Mouse (Mus musculus) heart, postnatal 25 days (tissue): ENCODE data around the gene Mmp3. TPM values are rescaled to one million over a fixed set of nuclear protein-coding genes. Genes with fewer than 3 reads are reported as not detected.
"Not testable (repeated sequence)": the region's sequence is repeated elsewhere in the genome, so short reads cannot be mapped to it uniquely, and the experiment has no call there.

Experiments used
- DNase-seq: peaks from one replicate; pipeline ENCODE4 v3.0.0; 2022; ENCODE audit warnings: low spot score
- intact Hi-C: fragments of 180-260 bp; cut with DNase I; formaldehyde crosslinking; loops from one replicate; pipeline ENCODE4 v1.15.1; 2025
- total RNA-seq, 2 experiments: library from RNA; stranded (reverse); gene quantifications; 2 replicates each; pipeline ENCODE4 v1.2.3; 2021

Gene Mmp3
- total RNA-seq = under 1 TPM; 0.31 to 0.64 TPM

DNA sequence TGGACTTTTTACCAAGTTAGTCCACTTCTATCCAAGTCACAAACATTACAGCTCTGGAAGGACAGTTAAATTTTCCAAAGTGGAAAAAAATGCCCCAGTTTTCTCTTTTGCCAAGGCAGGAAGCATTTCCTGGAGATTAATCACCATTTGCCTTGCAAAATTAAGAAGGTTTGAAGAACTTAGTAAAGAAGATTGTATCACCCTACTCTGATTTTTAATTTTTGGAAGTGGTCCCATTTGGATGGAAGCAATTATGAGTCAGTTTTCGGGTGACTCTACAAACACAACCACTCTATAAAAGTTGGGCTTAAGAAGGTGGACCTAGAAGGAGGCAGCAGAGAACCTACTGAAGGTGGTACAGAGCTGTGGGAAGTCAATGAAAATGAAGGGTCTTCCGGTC, at the start of gene Mmp3:
Gene Mmp3, plus strand, starts transcription at position 301 of the 400 bp plus-strand sequence.
- intact Hi-C loops = no loop called here
- no peak for DNase-seq

DNA sequence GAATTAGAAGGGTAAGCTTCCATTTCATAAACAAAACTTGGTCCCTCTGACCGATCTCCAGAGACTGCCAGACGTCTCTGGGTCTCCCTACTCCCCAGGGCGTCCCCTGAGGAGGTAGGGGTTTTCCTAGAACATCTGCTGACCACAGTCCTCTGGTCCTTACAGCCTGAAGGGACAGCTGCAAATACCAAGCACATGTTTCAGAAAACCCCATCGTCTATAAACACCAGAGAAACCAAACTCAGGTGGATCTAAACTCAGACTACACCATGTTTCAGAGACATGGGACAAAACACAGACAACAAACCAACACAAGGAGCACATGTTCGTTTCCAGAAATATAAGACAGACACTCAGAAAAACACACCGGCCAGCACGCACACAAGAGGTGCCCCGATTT, 49.1 kb upstream of the Mmp3 start:
- intact Hi-C loops, DNase-seq: not testable (repeated sequence)

GRCm38 (mm10) chr9:7453302-7453701, 7.7 kb downstream of the Mmp3 start:
- DNase-seq = no peak
- intact Hi-C loops = no loop called here

DNA sequence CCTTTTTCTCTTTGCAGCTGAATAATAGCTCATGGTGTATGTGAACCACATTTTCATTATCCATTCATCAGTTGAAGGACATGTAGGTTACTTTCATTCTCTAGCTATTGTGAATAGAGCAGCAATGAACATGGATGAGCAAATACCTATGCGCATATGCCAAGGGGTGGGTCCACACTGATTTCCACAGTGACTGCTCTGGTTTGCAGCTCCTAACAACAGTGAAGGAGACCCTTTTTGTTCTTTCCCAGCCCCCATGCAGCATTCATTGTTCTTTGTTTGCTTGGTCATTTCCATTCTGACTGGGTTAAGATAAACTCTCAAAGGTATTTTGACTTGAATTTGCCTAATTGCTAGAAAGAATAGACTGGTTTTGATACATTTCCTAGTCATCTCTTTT, 24.6 kb downstream of the Mmp3 start:
- no peak for DNase-seq
- intact Hi-C loops = no loop called here

GRCm38 (mm10) chr9:7483684-7484394, 38.2 kb downstream of the Mmp3 start:
- intact Hi-C loops = no loop called here
- no peak for DNase-seq

GRCm38 (mm10) chr9:7501138-7501537, 55.5 kb downstream of the Mmp3 start:
- DNase-seq = no peak
- intact Hi-C loops = no loop called here

DNA sequence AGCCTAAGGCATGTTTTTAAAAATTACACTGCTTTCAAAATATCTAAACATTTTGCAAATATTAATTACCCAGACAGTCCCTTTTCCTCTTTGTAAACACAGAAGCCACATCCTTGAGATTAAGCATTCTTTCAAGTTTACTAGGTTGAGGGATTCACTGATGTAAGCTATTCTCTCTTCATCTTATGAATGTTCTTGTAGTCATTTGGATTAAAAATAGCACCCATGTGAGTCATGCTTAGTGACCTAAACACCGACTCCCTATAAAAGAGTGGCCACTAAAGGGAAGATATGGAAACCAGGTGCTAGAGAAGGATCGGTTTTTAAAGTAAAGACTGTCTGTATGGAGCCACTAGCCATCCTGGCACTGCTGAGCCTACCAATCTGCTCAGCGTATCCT, 56.4 kb downstream of the Mmp3 start, which contains the start of gene Mmp10:
Gene Mmp10, plus strand, starts transcription at position 302 of the 400 bp plus-strand sequence.
- intact Hi-C loops = no loop called here
- no peak for DNase-seq

Other genes with a start within 250 kb of the Mmp3 start
- under 1 TPM; 0.26 to 0.50 TPM for gene Mmp13, start 173.3 kb upstream of the Mmp3 start, total RNA-seq
- under 1 TPM; 0.62 to 0.70 TPM for gene Mmp12, start 101.4 kb upstream of the Mmp3 start, total RNA-seq
- not detected for gene Mmp1b, start 57.8 kb upstream of the Mmp3 start, total RNA-seq
- gene Mmp10, start 56.5 kb downstream of the Mmp3 start, total RNA-seq = not detected
- not detected for gene Mmp8, start 112.6 kb downstream of the Mmp3 start, total RNA-seq
- gene Mmp27, start 125.6 kb downstream of the Mmp3 start, total RNA-seq = not detected
- gene Mmp20, start 182.4 kb downstream of the Mmp3 start, total RNA-seq = not detected
- gene Mmp7, start 246.3 kb downstream of the Mmp3 start, total RNA-seq = not detected